Mouse (Mus musculus) cerebellum, adult 2 months (tissue): ENCODE measurements around the gene Plcb1. TPM values are rescaled to one million over a fixed set of nuclear protein-coding genes. Genes with fewer than 3 reads are reported as not detected.

Source experiments
- DNase-seq, 2 experiments: peaks; one replicate each; pipeline ENCODE4 v3.0.0; 2021
- H3K27ac ChIP-seq: fragments of 200-500 bp; 2 replicates; pipeline ENCODE4 v1.5.1; 2012; ENCODE audit warnings: low read length, control low read depth, inconsistent platforms; ENCODE audit not compliant: insufficient read depth
- H3K27me3 ChIP-seq: fragments of 200-500 bp; 2 replicates; pipeline ENCODE4 v1.6.1; 2012; ENCODE audit warnings: inconsistent platforms, mild to moderate bottlenecking, low read length, moderate library complexity; ENCODE audit not compliant: control insufficient read depth, insufficient read depth
- H3K4me1 ChIP-seq: fragments of 200-500 bp; 2 replicates; pipeline ENCODE4 v1.6.1; 2011; ENCODE audit warnings: low read length; ENCODE audit not compliant: control insufficient read depth, insufficient read depth
- H3K4me3 ChIP-seq: fragments of 200-500 bp; replicated peaks from 2 replicates; pipeline ENCODE3; 2011; ENCODE audit warnings: mild to moderate bottlenecking, low read depth, low read length, control low read depth; ENCODE audit not compliant: insufficient read depth
- CTCF ChIP-seq: fragments of 200-500 bp; IDR thresholded peaks from 2 replicates; pipeline ENCODE4 v1.5.1; 2011; ENCODE audit warnings: low read depth, mild to moderate bottlenecking, control low read depth, low read length, moderate library complexity, borderline replicate concordance; ENCODE audit not compliant: insufficient read depth
- POLR2A ChIP-seq: fragments of 200-500 bp; IDR thresholded peaks from 2 replicates; pipeline ENCODE4 v1.6.1; 2011; ENCODE audit warnings: low read length, control low read depth, borderline replicate concordance; ENCODE audit not compliant: insufficient read depth
- WGBS: fragments of 180-500 bp; shearing (Covaris S2); methylation state at CpG from one replicate; pipeline ENCODE4 v1.1.7; 2018; 5-methylcytosine and 5-hydroxymethylcytosine counted together
- polyA plus RNA-seq: library from polyadenylated mRNA; depleted of rRNA; stranded (reverse); fragments of >200 nt; gene quantifications from 2 replicates; pipeline ENCODE4 v1.2.3, GENCODE M21; 2012

Gene Plcb1
- polyA plus RNA-seq, 1 experiment = 18.5 TPM

DNA sequence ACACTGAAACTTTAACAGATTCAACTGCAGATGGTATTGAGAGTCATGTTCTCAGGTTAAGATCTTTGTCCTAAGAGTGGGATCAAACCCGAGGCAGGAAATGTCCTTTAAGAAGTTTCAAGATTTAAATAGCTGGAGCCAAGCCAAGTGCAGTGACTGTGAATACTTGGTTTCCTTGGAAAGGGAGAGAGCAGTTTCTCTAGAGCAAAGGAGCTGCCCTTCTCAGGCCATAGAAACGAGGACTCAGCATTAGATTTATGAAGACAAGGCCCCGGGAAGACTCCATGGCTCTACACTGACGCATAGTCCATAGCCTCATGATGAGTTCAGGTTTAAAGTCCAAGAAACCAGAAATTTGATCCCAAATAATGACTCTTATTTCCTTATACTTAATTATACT lies 457.9 kb downstream of the Plcb1 start:
- TF ChIP-seq CTCF = no peak
- Histone ChIP-seq H3K4me1 (no peaks in the 10 kb centered on the region), H3K27ac (no peak overlapping the region), H3K27me3 (no peaks in the 10 kb centered on the region), H3K4me3 (no peak overlapping the region)
- no peak for DNase-seq
- 76% methylated on average over 4 of the region's 4 CpGs for WGBS

DNA sequence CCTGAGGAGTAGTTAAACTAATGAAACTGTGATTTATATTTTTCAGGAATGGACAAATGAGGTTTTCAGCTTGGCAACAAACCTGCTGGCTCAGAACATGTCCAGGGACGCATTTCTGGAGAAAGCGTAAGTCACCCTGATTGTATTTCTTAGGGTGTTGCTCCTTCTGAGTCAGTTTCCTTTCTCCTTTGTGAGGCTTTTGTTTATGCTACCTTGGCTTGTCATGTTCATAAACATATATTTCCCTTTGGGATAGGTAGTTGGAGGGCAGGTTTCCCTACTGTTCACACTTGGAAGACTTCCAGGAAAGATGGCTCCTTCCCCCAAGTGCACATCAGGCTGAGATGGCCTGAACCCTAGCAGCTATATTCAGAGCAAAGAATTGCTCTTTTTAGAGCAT lies 464.1 kb downstream of the Plcb1 start:
- Histone ChIP-seq H3K4me3 (no peak overlapping the region), H3K27me3 (no peaks in the 10 kb centered on the region), H3K4me1 (no peaks in the 10 kb centered on the region), H3K27ac (no peak overlapping the region)
- no peak for DNase-seq
- WGBS = 90% methylated on average over 2 of the region's 2 CpGs
- TF ChIP-seq POLR2A = no peak
- no peak for TF ChIP-seq CTCF

DNA sequence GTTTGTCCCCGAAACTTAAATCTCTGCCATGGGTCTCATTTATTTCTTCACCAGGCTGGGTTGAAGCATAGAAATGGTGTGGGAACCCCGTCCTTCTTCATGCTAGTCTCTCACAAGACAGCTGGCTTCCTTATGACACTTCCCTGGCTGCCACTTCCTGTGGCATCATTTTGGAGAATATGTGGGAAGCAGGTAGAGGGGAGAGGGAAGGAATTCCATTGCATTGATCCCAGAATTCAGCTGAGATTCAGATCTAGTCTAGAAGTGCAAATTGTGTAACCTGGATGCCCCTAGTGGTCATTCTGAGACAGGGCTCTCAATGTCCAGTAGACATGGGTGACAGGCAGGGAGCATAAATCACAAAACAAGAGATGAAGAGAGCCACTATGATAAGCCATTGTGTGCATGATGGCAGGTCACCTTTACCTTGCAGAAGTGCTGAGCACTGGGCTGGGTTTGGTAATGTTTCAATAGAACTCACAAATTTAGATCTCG lies 466.0 kb downstream of the Plcb1 start:
- Histone ChIP-seq H3K4me1 (no peaks in the 10 kb centered on the region), H3K27me3 (no peaks in the 10 kb centered on the region), H3K27ac (no peak overlapping the region), H3K4me3 (no peak overlapping the region)
- peak in 1 of 2 experiments; percentile 14 for DNase-seq
- TF ChIP-seq CTCF (peak; percentile 51; the same call in 1 of the 2 replicates), POLR2A (no peak)
- 96% methylated on average over 3 of the region's 3 CpGs for WGBS

DNA sequence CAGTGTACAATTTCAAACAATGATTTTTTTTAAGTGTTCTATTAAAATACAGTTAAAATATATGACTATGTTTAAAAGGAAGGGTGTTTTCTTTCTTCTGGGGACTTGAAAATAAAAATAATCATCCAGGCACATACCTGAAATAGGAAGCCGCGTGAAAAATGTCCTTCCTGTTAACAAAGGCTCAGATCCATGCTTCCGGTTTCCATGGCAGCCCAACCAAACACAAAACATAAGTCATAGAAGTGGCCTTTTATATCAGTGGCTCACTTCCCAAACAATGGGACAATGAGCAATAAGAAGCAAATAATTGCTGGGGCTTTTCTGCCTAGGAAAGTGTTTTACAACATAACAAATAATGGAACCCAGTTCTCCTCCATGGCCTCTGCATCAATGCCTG lies 473.3 kb downstream of the Plcb1 start:
- no peak for TF ChIP-seq POLR2A
- TF ChIP-seq CTCF = no peak
- Histone ChIP-seq H3K4me3 (no peak overlapping the region), H3K27ac (no peak overlapping the region), H3K4me1 (no peaks in the 10 kb centered on the region), H3K27me3 (no peaks in the 10 kb centered on the region)
- DNase-seq = no peak
- 74% methylated on average over 3 of the region's 3 CpGs for WGBS

DNA sequence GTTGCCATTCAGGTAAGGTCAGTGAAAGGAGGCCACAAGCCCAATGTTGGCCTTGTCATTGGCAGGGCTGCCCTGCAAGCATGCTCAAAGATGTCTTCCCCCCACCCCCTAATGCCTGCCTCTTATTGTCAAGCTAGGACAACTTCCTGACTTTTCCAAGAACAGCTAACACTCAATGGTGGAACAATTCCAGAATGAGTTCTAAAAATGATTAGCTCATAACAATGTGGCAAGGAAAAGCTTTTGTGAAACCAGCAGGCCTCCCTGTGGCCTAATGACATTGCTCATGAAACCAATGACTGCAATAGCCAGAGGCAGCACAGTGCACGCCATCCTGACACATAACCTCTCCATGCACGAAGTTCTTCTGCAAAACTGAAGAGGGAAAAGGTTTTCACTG lies 478.1 kb downstream of the Plcb1 start:
- WGBS = 75% methylated on average over 2 of the region's 2 CpGs
- TF ChIP-seq CTCF = no peak
- TF ChIP-seq POLR2A = no peak
- no peaks in the 10 kb centered on the region for H3K4me1 ChIP-seq

DNA sequence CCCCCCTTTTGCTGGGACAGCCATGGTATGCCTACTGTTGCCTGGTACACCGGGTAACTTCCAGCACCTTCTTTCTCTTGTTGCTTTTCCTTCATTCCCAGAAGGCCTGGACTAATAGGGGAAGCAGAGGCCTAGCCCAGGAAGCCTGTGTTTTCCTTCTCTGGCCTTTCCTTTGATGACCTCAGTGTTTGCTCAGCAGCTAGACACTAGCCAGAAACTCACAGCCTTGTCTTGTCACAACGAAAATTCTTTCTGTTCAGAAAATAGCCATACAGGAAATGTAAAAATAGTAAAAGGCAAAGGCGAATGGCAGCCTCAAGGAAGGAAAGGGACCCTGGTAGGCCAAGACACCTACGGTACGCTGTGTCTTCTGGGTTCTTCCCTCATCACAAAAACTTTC lies 489.1 kb downstream of the Plcb1 start:
- Histone ChIP-seq H3K4me3 (no peak overlapping the region), H3K4me1 (no peaks in the 10 kb centered on the region; the same call in 1 of the 2 replicates), H3K27ac (no peak overlapping the region), H3K27me3 (no peaks in the 10 kb centered on the region)
- DNase-seq = no peak
- TF ChIP-seq CTCF (no peak), POLR2A (no peak)
- 91% methylated on average over 5 of the region's 5 CpGs for WGBS

More for the DNA sequence above, 478.1 kb downstream of the Plcb1 start:
- no peak overlapping the region for H3K27ac ChIP-seq
- H3K27me3 ChIP-seq = no peaks in the 10 kb centered on the region
- no peak for DNase-seq
- no peak overlapping the region for H3K4me3 ChIP-seq

DNA sequence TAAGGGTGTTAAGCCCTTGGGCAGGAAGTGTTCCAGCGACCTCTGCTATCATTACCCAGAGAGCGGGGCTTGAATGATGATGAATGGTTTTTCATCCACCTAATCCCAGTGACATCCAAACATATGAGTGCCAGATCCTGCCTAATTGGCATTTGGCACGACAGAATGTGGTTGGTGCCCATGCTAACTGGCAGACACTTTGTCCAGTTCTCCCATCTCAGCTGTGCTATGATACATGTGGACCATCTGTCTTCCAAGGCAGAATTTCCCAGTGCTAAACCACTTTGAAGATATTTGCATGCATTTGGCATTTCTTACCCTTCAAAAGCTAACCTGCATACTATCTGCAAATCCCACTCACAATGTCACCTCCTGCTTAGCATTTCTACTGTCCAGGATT lies 492.6 kb downstream of the Plcb1 start:
- TF ChIP-seq POLR2A (no peak), CTCF (no peak)
- DNase-seq = peak; percentile 33 to 63
- no peak overlapping the region for H3K27ac ChIP-seq
- H3K4me1 ChIP-seq = no peaks in the 10 kb centered on the region; the same call in 1 of the 2 replicates
- no peak overlapping the region for H3K4me3 ChIP-seq
- 6% methylated on average over 3 of the region's 3 CpGs for WGBS
- H3K27me3 ChIP-seq = no peaks in the 10 kb centered on the region

DNA sequence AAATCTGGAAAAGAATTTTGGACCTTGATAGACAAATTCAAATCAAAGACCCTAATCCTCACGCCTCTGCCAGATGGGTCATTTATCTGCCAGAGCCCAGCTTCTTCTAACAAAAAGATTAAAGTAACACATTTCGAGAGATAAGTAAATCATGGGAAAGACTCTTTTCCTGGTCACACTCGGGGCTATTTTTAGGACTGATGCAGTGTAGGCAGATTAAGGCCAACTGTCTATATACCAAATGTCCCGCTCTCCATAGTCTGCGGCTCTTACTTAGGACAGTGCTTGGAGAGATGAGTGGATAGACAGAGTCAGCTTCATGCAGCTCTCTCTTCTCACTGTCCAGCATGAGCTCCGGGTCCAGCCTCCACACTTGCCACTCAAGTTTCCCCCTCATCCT lies 493.2 kb downstream of the Plcb1 start:
- H3K4me1 ChIP-seq = no peaks in the 10 kb centered on the region; the same call in 1 of the 2 replicates
- H3K27ac ChIP-seq = no peak overlapping the region
- H3K27me3 ChIP-seq = no peaks in the 10 kb centered on the region
- TF ChIP-seq CTCF = no peak
- no peak for TF ChIP-seq POLR2A
- 46% methylated on average over 6 of the region's 6 CpGs for WGBS
- no peak for DNase-seq
- H3K4me3 ChIP-seq = no peak overlapping the region

DNA sequence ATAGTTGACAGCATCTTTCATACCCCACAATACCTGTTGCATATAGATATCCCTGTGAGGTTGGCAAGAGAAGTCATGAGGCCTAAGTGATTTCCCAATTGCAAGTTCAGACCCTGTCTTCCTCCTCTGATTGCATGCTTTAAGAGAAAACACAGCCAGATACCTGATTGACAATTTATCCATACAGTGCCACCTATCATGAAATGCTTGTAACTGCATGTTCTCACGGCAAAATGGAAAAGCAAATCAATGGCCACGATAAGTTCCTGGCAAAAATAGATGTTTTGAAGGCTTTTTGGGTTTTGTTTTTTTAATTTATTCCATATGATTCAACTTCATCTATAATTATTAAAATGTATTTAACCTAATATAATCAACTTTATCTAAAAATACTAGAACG lies 497.9 kb downstream of the Plcb1 start:
- TF ChIP-seq CTCF (no peak), POLR2A (no peak)
- no peak for DNase-seq
- WGBS = 81% methylated on average over 3 of the region's 3 CpGs
- Histone ChIP-seq H3K4me1 (no peaks in the 10 kb centered on the region; the same call in 1 of the 2 replicates), H3K4me3 (no peak overlapping the region), H3K27ac (no peak overlapping the region), H3K27me3 (no peaks in the 10 kb centered on the region)
